Mouse (Mus musculus): Measurements from ENCODE around the gene Sacm1l.

- TF ChIP-seq CTCF (IDR thresholded peaks at IDR 0.05; ENCODE audit: borderline replicate concordance, extremely low read depth, insufficient read depth, insufficient read length) (no peak), POLR2A (IDR thresholded peaks at IDR 0.05; ENCODE audit: borderline replicate concordance, extremely low read depth, insufficient read depth, insufficient read length, poor library complexity, severe bottlenecking) (no peak)
These were observed 67.8 kb downstream of the Sacm1l start for GRCm38 (mm10) chr9:123597376-123597775.
